Mouse (Mus musculus): ENCODE measurements around the gene Acot11.
"Not testable (repeated sequence)": the region's sequence is repeated elsewhere in the genome, so short reads cannot be mapped to it uniquely, and the experiment has no call there.

Gene Acot11

DNA sequence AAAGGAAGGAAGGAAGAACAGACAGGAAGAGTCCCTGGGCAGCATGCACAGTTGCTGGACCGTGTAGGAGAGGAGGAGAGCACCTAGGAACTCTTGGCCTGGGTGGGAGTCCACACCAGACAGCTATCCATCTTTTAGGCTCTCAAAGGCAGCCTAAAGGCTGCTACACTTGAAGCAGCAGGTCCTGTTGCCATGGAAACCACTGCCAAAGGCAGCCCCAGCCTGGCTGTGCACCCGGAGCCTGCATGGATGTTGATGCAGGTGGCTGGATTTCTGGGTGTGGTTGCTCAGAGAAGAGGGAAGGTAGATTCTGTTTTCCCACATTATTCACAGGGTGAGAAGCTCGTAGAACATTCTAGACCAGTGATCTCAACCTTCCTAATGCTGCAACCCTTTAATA lies 27.8 kb downstream of the Acot11 start:
- no peak for DNase-seq (ENCODE audit: low spot score in 2 of 2)

DNA sequence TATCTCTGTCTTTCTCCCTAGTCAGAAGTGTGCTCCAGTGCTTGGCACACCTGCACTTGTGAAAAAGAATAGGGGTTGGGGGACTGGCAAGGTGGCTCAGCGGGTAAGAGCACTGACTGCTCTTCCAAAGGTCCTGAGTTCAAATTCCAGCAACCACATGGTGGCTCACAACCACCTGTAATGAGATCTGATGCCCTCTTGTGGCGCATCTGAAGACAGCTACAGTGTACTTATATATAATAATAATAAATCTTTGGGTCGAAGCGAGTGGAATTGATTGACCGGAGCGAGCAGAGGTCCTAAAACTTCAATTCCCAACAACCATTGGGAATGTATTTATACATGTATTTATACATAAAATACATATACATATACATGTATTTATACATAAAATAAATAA lies 29.0 kb downstream of the Acot11 start:
- DNase-seq (ENCODE audit: low spot score in 2 of 2) = not testable (repeated sequence)

DNA sequence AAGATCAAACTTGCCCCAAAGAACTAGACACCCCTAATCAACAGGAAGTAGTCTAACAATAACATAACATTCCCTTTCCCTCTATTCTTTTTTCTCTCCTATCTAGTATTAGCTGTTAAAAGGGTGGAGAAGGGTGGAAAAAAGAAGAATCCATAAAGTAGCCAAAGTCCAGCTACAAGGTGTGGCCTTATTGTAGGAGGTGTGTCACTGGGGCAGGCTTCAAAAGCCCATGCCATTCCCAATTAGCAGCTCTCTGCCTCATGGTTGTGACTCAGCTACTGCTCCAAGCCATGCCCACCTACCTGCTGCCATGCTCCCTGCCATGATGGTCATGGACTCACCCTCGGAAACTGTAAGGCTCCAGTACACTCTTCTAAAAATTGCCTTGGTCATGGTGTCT lies 32.2 kb downstream of the Acot11 start:
- DNase-seq (ENCODE audit: low spot score in 2 of 2) = no peak

DNA sequence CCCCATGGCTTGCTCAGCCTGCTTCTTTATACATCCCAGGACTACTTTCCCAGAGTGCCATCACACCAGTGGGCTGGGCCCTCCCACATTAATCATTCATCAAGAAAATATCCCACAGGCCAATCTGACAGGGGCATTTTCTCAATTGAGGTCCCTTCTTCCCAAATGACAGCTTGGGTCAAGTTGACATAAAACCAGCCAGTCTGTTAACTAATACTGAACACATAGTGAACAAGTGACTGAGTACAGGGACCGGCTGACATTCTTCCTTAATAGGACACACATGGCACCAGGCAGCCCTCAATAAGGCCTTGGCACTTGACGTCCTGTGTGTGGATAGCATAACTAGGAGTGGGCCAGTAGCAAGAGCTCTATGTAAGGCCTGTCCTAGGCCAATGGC lies 35.5 kb downstream of the Acot11 start:
- DNase-seq (ENCODE audit: low spot score in 2 of 2) = no peak

DNA sequence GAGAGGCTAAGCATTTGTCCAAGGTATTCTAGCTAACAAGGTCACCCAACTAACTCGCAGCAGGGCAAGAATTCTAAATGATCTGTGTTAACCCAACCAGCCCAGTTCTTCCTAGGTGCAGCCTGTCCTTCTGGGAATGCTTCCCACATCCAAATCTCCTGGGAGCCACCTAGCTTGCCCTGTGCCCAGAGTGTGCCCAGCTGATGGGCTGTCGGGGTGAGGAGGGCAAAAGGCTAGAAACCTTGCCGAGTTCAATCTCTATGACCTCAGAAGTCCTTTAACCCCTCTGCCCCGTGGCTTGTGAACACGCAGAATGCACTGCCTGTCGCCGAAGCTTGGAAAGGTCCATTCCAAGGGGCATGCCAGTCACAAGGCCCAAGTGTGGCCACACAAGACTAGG lies 40.6 kb downstream of the Acot11 start:
- no peak for DNase-seq (ENCODE audit: low spot score in 2 of 2)

DNA sequence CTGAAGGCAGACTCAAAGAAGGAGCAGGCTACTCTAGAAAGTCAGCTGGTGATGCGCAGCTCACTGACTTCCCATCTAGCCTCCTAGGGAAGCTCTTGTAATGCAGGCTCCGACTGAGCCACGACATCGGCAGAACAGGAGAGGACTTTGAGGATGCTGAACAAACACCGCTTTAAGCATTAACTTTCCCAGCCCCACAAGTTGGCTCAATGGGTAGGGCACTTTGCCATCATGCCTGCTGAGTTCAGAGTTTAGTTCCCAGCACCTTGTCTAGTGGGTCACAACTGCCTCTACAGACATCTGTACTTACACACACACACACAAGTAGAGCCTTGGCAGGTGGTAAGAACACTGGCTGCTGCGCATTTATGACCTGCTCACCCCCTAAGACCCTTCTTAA lies 53.1 kb downstream of the Acot11 start:
- no peak for DNase-seq (ENCODE audit: low spot score in 2 of 2)

DNA sequence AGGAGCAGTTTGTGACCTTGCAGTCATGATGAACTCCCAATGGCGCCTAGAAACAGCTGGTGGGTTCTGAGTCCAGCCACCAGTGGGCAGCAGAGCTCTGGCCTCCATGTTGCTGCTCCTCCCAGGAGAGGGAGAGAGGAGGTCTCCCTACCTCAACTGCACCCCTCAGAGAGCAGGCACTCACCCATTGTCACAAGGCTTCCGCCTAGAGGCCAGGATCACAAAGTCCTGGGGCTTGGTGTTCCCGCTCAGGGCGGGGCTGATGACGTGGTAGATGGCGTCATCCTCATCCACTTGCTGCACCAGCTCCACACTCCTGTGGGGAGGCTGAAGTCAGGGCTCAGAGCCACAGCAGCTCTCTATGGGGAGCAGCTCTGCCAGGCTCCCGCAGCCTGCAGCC lies 55.1 kb downstream of the Acot11 start:
- DNase-seq (ENCODE audit: low spot score in 2 of 2) = peak; percentile 21 to 47

DNA sequence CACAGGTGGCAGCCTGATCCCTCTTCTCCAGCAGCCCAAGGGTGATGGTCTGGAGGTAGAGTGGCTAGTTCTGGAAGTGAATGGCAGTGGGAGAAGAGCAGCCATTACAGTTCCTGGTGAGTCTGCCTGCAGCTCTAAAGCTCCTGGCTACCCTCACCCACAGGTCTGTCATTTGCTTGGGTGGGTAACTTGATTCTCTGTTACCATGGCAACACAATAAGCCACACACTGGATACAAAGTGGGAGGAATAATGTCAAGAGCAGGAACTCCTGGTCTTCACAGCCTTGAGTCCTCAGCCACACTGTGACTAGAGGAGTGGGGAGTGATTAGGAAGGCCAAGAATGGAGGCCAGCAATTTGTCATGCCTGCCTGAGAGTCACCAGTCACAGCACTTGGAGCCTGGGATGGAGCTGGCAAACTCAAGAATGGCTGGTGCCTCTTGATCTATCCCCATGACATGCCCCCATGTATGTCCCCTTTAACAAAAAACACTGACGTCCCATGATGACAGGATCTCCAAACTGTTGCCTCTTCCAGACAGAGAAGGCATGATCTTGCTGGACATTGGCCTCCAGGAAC lies 57.7 kb downstream of the Acot11 start:
- no peak for DNase-seq (ENCODE audit: low spot score in 2 of 2)

DNA sequence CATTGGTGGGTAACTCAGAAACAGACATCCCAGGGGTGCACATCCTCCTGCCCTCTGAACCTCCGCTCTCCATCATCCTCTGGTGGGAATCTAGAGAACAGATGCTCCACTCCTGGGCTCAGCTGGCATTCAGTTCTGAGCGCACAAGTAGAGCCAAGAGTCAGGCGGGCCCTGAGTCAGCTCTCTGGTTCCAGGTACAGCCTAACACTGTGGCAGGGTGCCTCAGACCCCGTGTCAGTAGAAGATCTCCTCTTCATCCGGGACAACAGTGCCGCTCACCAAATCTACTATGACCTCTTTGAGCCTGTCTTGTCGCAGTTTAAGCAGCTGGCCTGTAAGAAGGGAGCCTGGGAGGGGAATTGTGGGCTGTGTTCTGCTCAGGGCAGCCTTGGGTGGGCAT lies 58.9 kb downstream of the Acot11 start:
- DNase-seq (ENCODE audit: low spot score in 2 of 2) = no peak

DNA sequence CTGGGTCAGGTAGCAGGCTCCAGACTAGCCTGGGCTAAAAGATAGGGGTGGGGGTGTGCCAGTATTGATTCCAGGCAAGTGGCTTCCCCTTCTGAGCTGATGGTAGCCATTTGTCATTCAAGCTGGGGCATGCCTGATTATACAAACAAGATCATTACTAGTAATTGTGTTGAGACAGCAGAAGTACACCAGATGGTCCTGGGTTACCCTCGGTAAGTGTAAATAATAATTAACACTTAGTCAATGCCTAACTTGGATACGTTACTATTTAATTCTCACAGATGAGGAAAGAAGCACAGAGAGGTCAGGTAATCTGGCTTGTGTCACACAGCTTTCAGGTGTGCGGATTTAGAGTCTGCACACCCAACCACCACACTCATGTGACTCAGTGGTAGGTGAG lies 66.9 kb downstream of the Acot11 start:
- DNase-seq (ENCODE audit: low spot score in 2 of 2) = no peak

DNA sequence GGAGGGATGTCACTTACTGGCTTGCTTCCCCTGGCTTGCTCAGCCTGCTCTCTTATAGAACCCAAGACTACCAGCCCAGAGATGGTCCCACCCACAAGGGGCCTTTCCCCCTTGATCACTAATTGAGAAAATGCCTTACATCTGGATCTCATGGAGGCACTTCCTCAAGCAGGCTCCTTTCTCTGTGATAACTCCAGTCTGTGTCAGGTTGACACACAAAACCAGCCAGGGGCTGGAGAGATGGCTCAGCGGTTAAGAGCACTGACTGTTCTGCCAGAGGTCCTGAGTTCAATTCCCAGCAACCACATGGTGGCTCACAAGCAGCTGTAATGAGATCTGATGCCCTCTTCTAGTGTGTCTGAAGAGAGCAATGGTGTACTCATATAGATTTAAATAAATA lies 67.9 kb downstream of the Acot11 start:
- not testable (repeated sequence) for DNase-seq (ENCODE audit: low spot score in 2 of 2)

DNA sequence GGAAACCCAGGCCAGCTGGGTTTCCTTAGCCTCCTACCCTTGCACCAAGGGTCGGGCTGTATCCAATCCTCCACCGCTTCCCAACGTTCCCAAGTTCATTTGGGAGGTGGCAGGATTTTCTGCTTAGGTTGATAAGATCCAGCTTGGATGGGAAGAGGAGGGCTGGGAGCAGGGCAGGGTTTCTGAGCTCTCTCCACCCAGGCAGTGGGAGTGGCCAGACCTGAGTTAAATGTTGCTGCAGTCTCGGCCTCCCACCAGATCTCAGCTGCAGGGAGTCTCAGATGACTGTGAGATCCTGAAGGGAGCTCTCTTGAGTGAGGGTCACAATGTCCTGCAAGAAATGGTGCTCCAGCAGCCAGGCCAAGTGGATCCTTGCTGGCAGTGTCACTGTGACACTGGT lies 71.2 kb downstream of the Acot11 start, which contains the start of gene Fam151a:
Fam151a (plus strand) TSS at position 254 of the 400 bp plus-strand sequence.
- DNase-seq (ENCODE audit: low spot score in 2 of 2) = no peak

DNA sequence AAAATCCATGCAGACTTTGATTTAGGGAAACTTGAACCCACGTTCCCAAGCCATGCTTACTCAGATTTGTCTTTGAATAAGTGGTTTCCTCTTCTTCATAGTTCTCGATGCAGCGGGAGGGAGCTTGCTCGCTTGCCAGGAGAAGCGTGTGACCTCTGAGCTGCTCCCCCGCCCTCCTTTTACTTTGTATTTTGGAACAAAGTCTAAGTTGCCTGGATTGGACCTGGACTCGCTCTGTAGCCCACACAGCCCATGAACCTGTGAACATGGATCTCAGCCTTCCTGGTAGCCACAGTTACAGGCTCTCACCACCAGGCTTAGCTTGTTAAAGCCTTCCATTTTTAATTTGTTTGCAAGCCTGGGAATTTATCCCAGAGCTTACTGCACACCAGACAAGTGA lies 74.0 kb downstream of the Acot11 start, which contains the start of gene Mroh7:
Mroh7 (minus strand) TSS at position 112 of the 400 bp plus-strand sequence.
- no peak for DNase-seq (ENCODE audit: low spot score in 2 of 2)

DNA sequence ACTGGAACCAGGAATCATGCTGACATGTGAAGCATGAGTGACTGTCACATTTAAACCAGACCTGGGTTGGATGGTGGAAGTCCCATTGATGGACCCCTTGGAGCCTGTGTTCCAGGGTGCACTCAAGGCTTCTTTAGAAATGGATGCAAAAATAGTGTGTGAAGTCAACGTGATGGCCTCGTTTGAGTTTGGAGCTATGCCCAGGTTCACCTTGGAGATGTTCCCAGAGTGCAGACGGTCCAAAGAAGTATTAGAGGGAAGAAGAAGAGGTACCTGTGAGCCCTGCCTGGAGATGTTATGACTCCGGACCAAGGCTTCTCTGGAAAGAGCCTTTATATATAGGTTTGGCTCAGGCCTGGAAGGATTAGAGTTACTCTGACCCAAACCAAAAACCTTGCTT lies 84.2 kb downstream of the Acot11 start:
- no peak for DNase-seq (ENCODE audit: low spot score in 2 of 2)

DNA sequence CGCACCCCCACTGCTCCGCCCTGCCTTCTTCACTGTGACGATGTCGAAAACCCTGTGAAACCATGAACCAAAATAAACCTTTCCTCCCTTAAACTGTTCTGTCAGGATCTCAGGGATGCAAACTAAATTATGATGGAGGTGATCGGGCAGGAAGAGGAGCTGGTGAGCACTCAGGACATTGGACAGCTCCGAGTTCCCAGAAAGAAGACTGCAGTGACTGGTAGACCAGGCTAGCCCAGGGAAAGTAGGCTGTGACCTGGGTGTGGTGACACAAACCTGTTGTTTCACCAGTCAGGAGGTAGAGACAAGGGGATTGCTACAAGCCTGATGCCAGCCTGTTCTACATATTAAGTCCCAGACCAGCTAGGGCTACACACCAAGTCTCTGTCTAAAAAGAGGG lies 91.2 kb downstream of the Acot11 start:
- DNase-seq (ENCODE audit: low spot score in 2 of 2) = no peak

DNA sequence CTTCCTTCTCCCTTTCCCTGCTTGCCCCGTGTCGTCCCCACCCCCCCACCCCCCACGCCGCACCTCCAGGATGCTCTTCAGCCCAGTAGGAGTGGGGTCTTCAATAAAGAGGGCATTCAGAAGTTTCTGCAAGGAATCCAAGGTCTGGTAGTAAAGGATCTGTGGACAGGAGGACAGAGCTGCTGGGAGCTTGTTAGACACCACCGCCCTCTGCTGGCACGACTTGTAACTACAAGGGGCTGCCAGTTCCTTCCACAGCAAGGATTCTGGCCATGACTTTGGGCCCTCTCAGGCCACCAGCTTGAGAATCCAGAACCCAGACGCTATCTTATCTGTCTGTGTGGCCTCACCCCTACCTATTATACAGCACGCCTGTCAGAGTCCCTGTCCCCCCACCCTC lies 96.4 kb downstream of the Acot11 start:
- DNase-seq (ENCODE audit: low spot score in 2 of 2) = peak; percentile 31 to 79

DNA sequence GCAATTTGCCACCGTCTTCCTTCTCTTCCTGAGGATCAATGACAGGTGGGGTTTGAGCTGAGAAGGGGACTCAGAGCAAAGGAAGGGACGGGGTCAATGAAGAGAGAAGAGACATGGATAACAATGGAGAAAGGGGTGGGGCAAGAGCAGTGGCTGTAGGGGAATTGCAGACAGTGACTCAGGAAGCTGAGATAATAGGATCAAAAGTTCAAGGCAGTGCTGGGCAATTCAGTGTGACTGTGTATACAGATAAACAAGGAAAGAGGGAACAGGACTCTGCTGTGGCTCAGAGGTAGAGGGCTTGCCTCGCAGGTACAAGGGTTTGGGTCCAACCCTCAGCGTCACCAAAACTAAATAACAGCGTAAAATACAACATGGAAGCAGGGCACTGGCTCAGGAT lies 96.8 kb downstream of the Acot11 start:
- DNase-seq (ENCODE audit: low spot score in 2 of 2) = no peak

DNA sequence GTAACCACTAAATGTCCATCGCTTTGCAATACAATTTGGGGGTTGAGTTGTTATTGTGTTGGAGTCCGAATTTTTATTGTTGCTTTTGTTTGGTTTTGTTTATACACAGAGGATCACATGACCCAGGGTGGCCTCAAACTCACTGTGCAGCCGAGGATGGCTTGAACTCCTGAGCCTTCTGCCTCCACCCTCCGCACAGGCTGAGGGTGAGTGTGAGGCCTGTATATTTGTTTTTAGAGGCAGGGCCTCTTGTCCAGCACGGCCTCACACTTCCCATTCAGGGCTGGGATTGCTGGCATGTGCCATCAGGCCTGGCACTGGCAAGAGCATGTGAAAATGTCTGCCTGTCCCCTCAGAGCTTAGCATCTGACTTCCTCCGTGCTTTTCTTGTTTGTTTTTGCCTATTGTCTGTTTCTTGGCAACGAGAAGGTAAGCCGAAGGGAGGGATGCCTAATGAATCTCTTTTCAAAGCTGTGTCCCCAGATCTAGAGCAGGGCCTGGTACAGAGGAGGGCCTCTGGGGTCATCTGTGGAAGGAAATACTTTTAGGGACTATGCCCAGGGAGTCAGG lies 99.6 kb downstream of the Acot11 start:
- DNase-seq (ENCODE audit: low spot score in 2 of 2) = no peak

DNA sequence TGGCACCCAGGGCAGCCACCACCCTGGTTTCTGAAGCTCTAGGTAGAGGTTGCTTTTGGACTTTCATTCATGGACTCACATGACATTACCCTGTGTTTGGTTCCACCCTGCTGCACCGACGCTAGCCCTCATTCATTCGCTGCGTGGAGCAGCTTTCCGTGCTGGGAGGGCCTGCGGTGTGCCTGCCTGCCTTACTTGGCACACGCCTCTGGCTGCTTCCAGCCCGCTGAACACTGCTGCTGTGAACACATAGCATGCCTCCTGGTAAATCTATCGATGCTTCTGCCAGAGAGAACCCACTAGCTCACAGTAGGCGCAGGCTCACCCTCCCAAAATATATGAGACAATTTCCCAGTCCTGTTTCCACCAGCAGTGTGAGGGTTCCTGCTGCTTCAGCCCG lies 100.4 kb downstream of the Acot11 start:
- DNase-seq (ENCODE audit: low spot score in 2 of 2) = no peak

DNA sequence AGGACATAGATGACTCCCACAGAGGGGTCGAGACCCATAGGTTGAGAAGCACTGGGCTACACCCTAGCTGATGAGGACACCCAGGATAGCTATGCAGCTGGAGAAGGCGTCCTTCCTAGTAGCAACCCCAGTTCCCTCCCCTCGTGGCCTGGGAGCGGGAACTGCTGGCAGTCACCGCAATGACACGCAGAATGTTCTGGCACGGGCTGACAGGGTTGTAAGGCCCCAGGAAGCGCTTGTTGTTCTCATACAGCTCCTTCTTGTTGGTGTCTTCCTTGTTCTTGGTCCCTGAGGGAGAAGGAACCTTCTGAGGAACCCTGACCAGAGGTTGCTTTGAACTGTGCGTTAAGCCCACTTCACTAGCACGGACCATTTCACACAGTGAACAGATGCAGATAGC lies 100.8 kb downstream of the Acot11 start:
- no peak for DNase-seq (ENCODE audit: low spot score in 2 of 2)

DNA sequence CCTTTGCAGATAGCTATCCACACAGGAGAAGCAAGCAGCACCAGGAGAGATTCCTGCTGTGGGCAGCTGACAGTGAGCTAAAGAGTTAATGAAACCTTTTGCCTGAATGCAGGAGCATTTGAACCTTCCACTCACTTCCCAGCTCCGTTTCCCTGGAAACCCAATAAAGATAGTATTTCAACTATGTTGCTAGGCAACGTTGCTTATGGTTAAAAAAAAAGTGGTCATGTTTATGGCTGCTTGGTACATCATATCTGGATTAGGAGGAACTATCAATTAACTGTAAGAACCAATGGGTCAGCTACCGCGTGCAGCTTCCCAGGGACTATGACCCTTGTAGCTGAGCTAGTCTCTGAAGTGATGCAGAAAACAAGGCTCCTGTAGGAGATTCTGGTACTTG lies 104.0 kb downstream of the Acot11 start:
- no peak for DNase-seq (ENCODE audit: low spot score in 2 of 2)

DNA sequence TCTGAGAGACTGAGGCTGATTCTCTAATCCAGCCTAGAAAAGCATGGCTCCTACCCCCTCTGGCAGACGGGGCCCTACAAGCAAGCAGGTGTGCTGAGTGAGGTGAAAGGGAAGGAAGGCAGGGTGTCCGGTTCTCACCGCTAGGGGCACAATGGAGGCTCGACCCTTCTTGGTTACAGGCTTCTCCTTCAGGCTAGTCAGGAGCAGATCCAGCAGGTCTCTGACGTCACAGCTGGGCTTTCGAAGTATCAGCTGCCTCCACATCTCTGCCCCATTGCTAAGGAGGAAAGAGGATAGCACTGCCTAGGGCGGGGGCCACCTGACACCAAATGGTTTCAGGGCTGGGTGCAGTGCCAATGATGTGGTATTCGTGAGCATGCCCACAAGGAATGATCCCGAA lies 104.8 kb downstream of the Acot11 start:
- peak in 1 of 2 experiments; percentile 23 for DNase-seq (ENCODE audit: low spot score in 2 of 2)
